Mouse (Mus musculus): ENCODE measurements around the gene Shb.
A peak's percentile ranks its signal among the peaks of the same experiment; 100 is the strongest.

GRCm38 (mm10) chr4:45467115-45467912, 65.0 kb downstream of the Shb start:
- TF ChIP-seq CTCF (IDR thresholded peaks at IDR 0.05; ENCODE audit: low read depth) (no peak), EP300 (IDR thresholded peaks at IDR 0.05; ENCODE audit: low read depth) (peak; percentile 18; the same call in 1 of the 2 replicates)

All from heart, postnatal 0 days (tissue).